Mouse (Mus musculus): ENCODE measurements at regions not wholly inside any gene's neighbourhood (a gene's known extent, or its start where the extent isn't known, plus 50 kb on each side); places are given as distances from the start of the nearest gene placed in this dataset.

GRCm38 (mm10) chr4:31404840-31405714, 558.8 kb upstream of the Map3k7 start:
- H3K9ac ChIP-seq (ENCODE audit: low read depth, low read length) = no peak overlapping the region
- no peak for DNase-seq (ENCODE audit: low spot score)
- no peak overlapping the region for H3K4me2 ChIP-seq
- no peaks in the 10 kb centered on the region for H3K4me1 ChIP-seq (replicated peaks; ENCODE audit: control insufficient read depth, insufficient read depth, low read length)
- no peak overlapping the region for H3K27ac ChIP-seq (ENCODE audit: low read depth, low read length)
- H3K4me3 ChIP-seq (ENCODE audit: low read depth, low read length) = no peak overlapping the region
- H3K36me3 ChIP-seq (ENCODE audit: control insufficient read depth, insufficient read depth, low read length) = no peaks in the 10 kb centered on the region
- ATAC-seq (replicated peaks; ENCODE audit: low FRiP score) = no peak
- 52% methylated on average over 16 of the region's 16 CpGs for WGBS
- no peaks in the 10 kb centered on the region for H3K27me3 ChIP-seq (replicated peaks; ENCODE audit: control insufficient read depth, insufficient read depth, low read length)
- no peaks in the 10 kb centered on the region; the same call in 1 of the 2 replicates for H3K9me3 ChIP-seq (ENCODE audit: control insufficient read depth, low read length)

GRCm38 (mm10) chr4:31410157-31410556, 553.7 kb upstream of the Map3k7 start:
- no peak for ATAC-seq (replicated peaks; ENCODE audit: low FRiP score)

GRCm38 (mm10) chr4:31411770-31412525, 551.9 kb upstream of the Map3k7 start:
- no peaks in the 10 kb centered on the region for H3K36me3 ChIP-seq (ENCODE audit: control insufficient read depth, insufficient read depth, low read length)
- H3K27ac ChIP-seq (ENCODE audit: low read depth, low read length) = no peak overlapping the region
- H3K9me3 ChIP-seq (ENCODE audit: control insufficient read depth, low read length) = no peaks in the 10 kb centered on the region
- no peak overlapping the region for H3K9ac ChIP-seq (ENCODE audit: low read depth, low read length)
- H3K4me2 ChIP-seq = no peak overlapping the region
- no peaks in the 10 kb centered on the region for H3K4me1 ChIP-seq (replicated peaks; ENCODE audit: control insufficient read depth, insufficient read depth, low read length)
- no peaks in the 10 kb centered on the region for H3K27me3 ChIP-seq (replicated peaks; ENCODE audit: control insufficient read depth, insufficient read depth, low read length)
- 78% methylated on average over 9 of the region's 9 CpGs for WGBS
- DNase-seq (ENCODE audit: low spot score) (no peak), ATAC-seq (replicated peaks; ENCODE audit: low FRiP score) (no peak)
- H3K4me3 ChIP-seq (ENCODE audit: low read depth, low read length) = no peak overlapping the region

More at GRCm38 (mm10) chr4:31410157-31410556, 553.7 kb upstream of the Map3k7 start:
- Histone ChIP-seq H3K27me3 (replicated peaks; ENCODE audit: control insufficient read depth, insufficient read depth, low read length) (no peaks in the 10 kb centered on the region), H3K4me1 (replicated peaks; ENCODE audit: control insufficient read depth, insufficient read depth, low read length) (no peaks in the 10 kb centered on the region), H3K4me3 (ENCODE audit: low read depth, low read length) (no peak overlapping the region), H3K9ac (ENCODE audit: low read depth, low read length) (no peak overlapping the region), H3K27ac (ENCODE audit: low read depth, low read length) (no peak overlapping the region), H3K36me3 (ENCODE audit: control insufficient read depth, insufficient read depth, low read length) (no peaks in the 10 kb centered on the region), H3K9me3 (ENCODE audit: control insufficient read depth, low read length) (no peaks in the 10 kb centered on the region; the same call in 1 of the 2 replicates), H3K4me2 (no peak overlapping the region)
- DNase-seq (ENCODE audit: low spot score) = no peak
- WGBS = 80% methylated on average over 3 of the region's 3 CpGs

GRCm38 (mm10) chr4:31417161-31417560, 546.7 kb upstream of the Map3k7 start:
- Histone ChIP-seq H3K9ac (ENCODE audit: low read depth, low read length) (no peak overlapping the region), H3K27me3 (replicated peaks; ENCODE audit: control insufficient read depth, insufficient read depth, low read length) (no peaks in the 10 kb centered on the region), H3K4me3 (ENCODE audit: low read depth, low read length) (no peak overlapping the region), H3K27ac (ENCODE audit: low read depth, low read length) (no peak overlapping the region), H3K36me3 (ENCODE audit: control insufficient read depth, insufficient read depth, low read length) (no peaks in the 10 kb centered on the region), H3K9me3 (ENCODE audit: control insufficient read depth, low read length) (no peaks in the 10 kb centered on the region), H3K4me1 (replicated peaks; ENCODE audit: control insufficient read depth, insufficient read depth, low read length) (no peaks in the 10 kb centered on the region), H3K4me2 (no peak overlapping the region)
- ATAC-seq (replicated peaks; ENCODE audit: low FRiP score) (no peak), DNase-seq (ENCODE audit: low spot score) (no peak)
- WGBS = 89% methylated on average over 4 of the region's 4 CpGs

GRCm38 (mm10) chr4:31419240-31419639, 544.7 kb upstream of the Map3k7 start:
- Histone ChIP-seq H3K27me3 (replicated peaks; ENCODE audit: control insufficient read depth, insufficient read depth, low read length) (no peaks in the 10 kb centered on the region), H3K4me3 (ENCODE audit: low read depth, low read length) (no peak overlapping the region), H3K27ac (ENCODE audit: low read depth, low read length) (no peak overlapping the region), H3K36me3 (ENCODE audit: control insufficient read depth, insufficient read depth, low read length) (no peaks in the 10 kb centered on the region), H3K4me2 (no peak overlapping the region), H3K9ac (ENCODE audit: low read depth, low read length) (no peak overlapping the region), H3K4me1 (replicated peaks; ENCODE audit: control insufficient read depth, insufficient read depth, low read length) (no peaks in the 10 kb centered on the region), H3K9me3 (ENCODE audit: control insufficient read depth, low read length) (no peaks in the 10 kb centered on the region)
- 12% methylated on average over 6 of the region's 6 CpGs for WGBS
- DNase-seq (ENCODE audit: low spot score) (peak; percentile 55), ATAC-seq (replicated peaks; ENCODE audit: low FRiP score) (no peak)

- no peaks in the 10 kb centered on the region for H3K27me3 ChIP-seq (replicated peaks; ENCODE audit: control insufficient read depth, insufficient read depth, low read length)
- no peaks in the 10 kb centered on the region for H3K9me3 ChIP-seq (ENCODE audit: control insufficient read depth, low read length)
- H3K4me2 ChIP-seq = no peak overlapping the region
- H3K4me1 ChIP-seq (replicated peaks; ENCODE audit: control insufficient read depth, insufficient read depth, low read length) = no peaks in the 10 kb centered on the region; the same call in 1 of the 2 replicates
- 85% methylated on average over 9 of the region's 9 CpGs for WGBS
- H3K4me3 ChIP-seq (ENCODE audit: low read depth, low read length) = no peak overlapping the region
- DNase-seq (ENCODE audit: low spot score) = no peak
- ATAC-seq (replicated peaks; ENCODE audit: low FRiP score) = no peak
- H3K36me3 ChIP-seq (ENCODE audit: control insufficient read depth, insufficient read depth, low read length) = no peaks in the 10 kb centered on the region
- no peak overlapping the region for H3K9ac ChIP-seq (ENCODE audit: low read depth, low read length)
- no peak overlapping the region for H3K27ac ChIP-seq (ENCODE audit: low read depth, low read length)
These were observed 543.7 kb upstream of the Map3k7 start for GRCm38 (mm10) chr4:31420167-31420566.

GRCm38 (mm10) chr4:31421386-31421785, 542.5 kb upstream of the Map3k7 start:
- DNase-seq (ENCODE audit: low spot score) (no peak), ATAC-seq (replicated peaks; ENCODE audit: low FRiP score) (no peak)
- no peak overlapping the region for H3K27ac ChIP-seq (ENCODE audit: low read depth, low read length)
- no peaks in the 10 kb centered on the region for H3K27me3 ChIP-seq (replicated peaks; ENCODE audit: control insufficient read depth, insufficient read depth, low read length)
- H3K4me3 ChIP-seq (ENCODE audit: low read depth, low read length) = no peak overlapping the region
- no peaks in the 10 kb centered on the region for H3K36me3 ChIP-seq (ENCODE audit: control insufficient read depth, insufficient read depth, low read length)
- no peaks in the 10 kb centered on the region; the same call in 1 of the 2 replicates for H3K4me1 ChIP-seq (replicated peaks; ENCODE audit: control insufficient read depth, insufficient read depth, low read length)
- no peak overlapping the region for H3K4me2 ChIP-seq
- no peak overlapping the region for H3K9ac ChIP-seq (ENCODE audit: low read depth, low read length)
- 69% methylated on average over 5 of the region's 5 CpGs for WGBS
- H3K9me3 ChIP-seq (ENCODE audit: control insufficient read depth, low read length) = no peaks in the 10 kb centered on the region

- no peaks in the 10 kb centered on the region for H3K27me3 ChIP-seq (replicated peaks; ENCODE audit: control insufficient read depth, insufficient read depth, low read length)
- H3K36me3 ChIP-seq (ENCODE audit: control insufficient read depth, insufficient read depth, low read length) = no peaks in the 10 kb centered on the region
- WGBS = 24% methylated on average over 7 of the region's 7 CpGs
- DNase-seq (ENCODE audit: low spot score) = no peak
- no peaks in the 10 kb centered on the region; the same call in 1 of the 2 replicates for H3K4me1 ChIP-seq (replicated peaks; ENCODE audit: control insufficient read depth, insufficient read depth, low read length)
- no peak overlapping the region for H3K4me2 ChIP-seq
- H3K9ac ChIP-seq (ENCODE audit: low read depth, low read length) = no peak overlapping the region
- no peak overlapping the region for H3K4me3 ChIP-seq (ENCODE audit: low read depth, low read length)
- ATAC-seq (replicated peaks; ENCODE audit: low FRiP score) = no peak
- H3K27ac ChIP-seq (ENCODE audit: low read depth, low read length) = no peak overlapping the region
- H3K9me3 ChIP-seq (ENCODE audit: control insufficient read depth, low read length) = no peaks in the 10 kb centered on the region
These were observed 538.8 kb upstream of the Map3k7 start for GRCm38 (mm10) chr4:31425135-31425534.
